Mouse (Mus musculus) layer of hippocampus, adult 9-10 months (tissue): ENCODE results near the gene Drd5.

Source experiments
- DNase-seq: peaks from one replicate; pipeline ENCODE4 v3.0.0; 2022; ENCODE audit warnings: low spot score

The Drd5 gene

GRCm38 (mm10) chr5:38350351-38350929 lies 31.3 kb downstream of the Drd5 start:
- DNase-seq, result no peak

GRCm38 (mm10) chr5:38356927-38357326 lies 37.8 kb downstream of the Drd5 start:
- DNase-seq, result peak; percentile 51

- DNase-seq, result no peak
Measured at GRCm38 (mm10) chr5:38359716-38360115, 40.5 kb downstream of the Drd5 start.

DNA sequence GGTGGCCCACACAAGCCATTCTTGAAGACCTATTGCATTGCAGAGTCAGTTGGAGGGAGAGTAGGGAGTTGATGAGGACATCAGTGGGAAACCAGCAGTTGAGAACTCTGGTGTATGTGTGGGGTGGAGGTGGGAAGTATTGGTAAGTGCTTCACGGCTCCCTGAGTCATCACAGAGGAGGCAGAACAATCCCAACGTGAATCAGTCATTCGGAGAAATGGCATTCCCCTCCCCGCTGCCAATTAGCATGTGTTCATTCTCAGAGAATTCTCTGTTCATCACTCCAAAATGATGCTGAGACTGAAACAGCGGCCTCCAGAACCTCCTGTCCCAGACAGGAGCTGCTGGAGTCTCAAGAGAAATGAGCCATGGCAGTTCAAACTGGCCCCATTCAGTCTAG lies 45.2 kb downstream of the Drd5 start:
- DNase-seq, result no peak

- DNase-seq, result no peak
Measured at GRCm38 (mm10) chr5:38365521-38365920, 46.4 kb downstream of the Drd5 start.

GRCm38 (mm10) chr5:38366650-38367470 lies 47.7 kb downstream of the Drd5 start:
- DNase-seq, result no peak

DNA sequence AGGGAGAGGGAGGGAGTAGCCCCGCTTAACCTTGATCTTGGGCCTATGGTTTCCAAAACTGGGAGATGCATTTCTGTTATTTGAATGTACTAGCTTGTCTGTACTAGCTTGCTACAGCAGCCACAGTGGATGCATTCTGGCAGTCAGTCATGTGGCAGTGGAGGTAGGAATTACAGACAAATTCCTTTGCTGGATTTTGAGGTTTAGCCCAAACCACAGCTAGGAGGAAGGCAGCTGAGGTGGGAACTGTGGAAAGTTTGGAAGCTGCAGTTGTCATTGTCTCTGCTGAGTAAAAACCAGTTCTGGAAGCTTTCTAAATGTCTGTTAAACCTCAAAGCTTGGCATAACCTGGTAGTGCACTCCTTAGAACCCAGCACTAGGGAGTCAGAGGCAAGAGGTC lies 52.1 kb downstream of the Drd5 start:
- no peak for DNase-seq
